Mouse (Mus musculus) ovary, adult 2 months (tissue): ENCODE results near the gene Id1. TPM values are rescaled to one million over a fixed set of nuclear protein-coding genes. Genes with fewer than 3 reads are reported as not detected.

ENCODE experiments used
- polyA plus RNA-seq: library from polyadenylated mRNA; depleted of rRNA; stranded (reverse); fragments of >200 nt; gene quantifications from 2 replicates; pipeline ENCODE4 v1.2.3, GENCODE M21; 2012; rRNA removed

The Id1 gene
- polyA plus RNA-seq = 383 and 402 TPM in 2 replicates

DNA sequence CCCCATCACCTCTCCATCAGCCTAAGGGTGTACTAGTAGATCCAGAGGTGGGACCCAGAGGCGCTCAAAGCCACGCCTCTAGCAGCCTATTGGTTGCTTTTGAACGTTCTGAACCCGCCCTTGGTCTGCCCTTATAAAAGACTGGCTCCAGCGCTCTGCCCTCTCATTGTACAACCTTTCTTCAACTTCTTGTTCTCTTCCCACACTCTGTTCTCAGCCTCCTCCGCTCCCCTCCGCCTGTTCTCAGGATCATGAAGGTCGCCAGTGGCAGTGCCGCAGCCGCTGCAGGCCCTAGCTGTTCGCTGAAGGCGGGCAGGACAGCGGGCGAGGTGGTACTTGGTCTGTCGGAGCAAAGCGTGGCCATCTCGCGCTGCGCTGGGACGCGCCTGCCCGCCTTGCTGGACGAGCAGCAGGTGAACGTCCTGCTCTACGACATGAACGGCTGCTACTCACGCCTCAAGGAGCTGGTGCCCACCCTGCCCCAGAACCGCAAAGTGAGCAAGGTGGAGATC lies at the start of gene Id1:
TSS of gene Id1 (plus strand) at position 162 of the 512 bp plus-strand sequence.

DNA sequence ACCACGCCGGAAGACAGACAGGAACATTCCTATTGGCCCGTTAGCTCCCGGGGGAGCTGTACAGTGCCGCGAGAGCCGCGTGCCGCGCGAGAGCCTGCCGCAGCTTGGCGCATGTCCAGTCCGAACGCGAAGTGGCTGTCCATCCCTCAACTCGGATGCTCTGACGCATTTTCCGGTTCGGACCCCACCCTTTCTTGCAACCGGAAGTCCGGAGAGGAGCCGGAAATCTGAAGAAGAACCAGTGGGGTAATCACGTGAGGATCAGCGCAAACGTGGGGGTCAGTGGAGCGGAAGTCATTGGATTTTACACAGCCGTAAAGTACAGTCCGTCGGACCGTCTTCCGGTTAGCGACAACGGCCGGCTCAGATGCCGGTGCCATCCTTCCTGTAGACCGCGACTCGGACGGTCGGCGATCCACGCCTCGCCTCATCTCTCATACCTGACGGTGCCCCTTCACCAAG lies 49.2 kb upstream of the Id1 start, which contains the start of gene Mcts2:
TSS of gene Mcts2 (plus strand) at position 230 of the 462 bp plus-strand sequence.

DNA sequence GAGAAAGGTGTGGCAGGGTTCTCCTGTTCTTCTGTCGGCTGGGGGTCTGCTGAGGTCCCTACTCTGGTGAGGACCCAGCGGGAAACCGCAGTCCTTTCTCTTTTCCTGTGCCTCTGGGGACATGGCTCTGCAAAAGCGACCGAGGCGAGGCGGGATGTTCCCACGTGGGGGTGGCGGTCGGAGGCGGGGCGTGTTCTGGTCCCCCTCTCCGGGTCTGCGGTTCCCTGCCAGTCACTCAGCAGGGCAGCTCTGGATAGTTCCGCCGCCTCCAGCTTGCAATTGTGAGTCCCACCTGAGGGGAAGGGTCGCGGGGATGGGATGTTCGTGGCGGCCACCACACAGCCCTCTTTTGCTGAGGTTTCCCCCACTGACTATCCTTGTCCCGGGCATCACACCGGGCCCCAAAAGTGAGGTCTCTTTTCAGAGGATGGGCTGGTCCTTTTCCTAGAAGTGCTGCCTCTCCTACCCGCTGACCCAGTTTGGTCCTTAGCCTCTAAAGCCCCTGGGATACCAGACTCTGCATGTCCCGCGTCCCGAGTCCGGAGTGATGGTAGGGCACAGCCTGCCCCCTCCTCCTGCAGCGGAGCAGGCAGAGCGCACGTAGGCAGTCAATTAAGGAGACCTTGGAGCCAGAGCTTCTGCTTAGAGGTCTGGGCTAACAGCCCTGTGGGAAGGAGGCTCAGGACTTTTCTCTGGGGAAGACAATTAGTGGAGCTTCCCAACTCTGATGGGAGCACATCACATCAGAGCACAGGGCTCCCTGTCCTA lies 18.1 kb downstream of the Id1 start, which contains the start of gene Cox4i2:
TSS of gene Cox4i2 (plus strand) at position 230 of the 768 bp plus-strand sequence.

Other genes with a start within 250 kb of the Id1 start
- gene Defb22, start 246.1 kb upstream of the Id1 start, polyA plus RNA-seq = not detected in 2 replicates
- not detected in 2 replicates for gene Defb26, start 224.6 kb upstream of the Id1 start, polyA plus RNA-seq
- gene Defb28, start 218.0 kb upstream of the Id1 start, polyA plus RNA-seq = not detected in 2 replicates
- not detected in 2 replicates for gene Defb29, start 196.2 kb upstream of the Id1 start, polyA plus RNA-seq
- not detected in 2 replicates for gene Gm17416, start 166.9 kb upstream of the Id1 start, polyA plus RNA-seq
- gene Defb21, start 163.5 kb upstream of the Id1 start, polyA plus RNA-seq = not detected in 2 replicates
- gene Defb19, start 155.9 kb upstream of the Id1 start, polyA plus RNA-seq = 39.7 and 66.9 TPM in 2 replicates
- gene Defb45, start 136.9 kb upstream of the Id1 start, polyA plus RNA-seq = not detected in 2 replicates
- gene Defb36, start 131.9 kb upstream of the Id1 start, polyA plus RNA-seq = 0.46 and 0.64 TPM in 2 replicates
- gene Defb25, start 113.2 kb upstream of the Id1 start, polyA plus RNA-seq = 1.7 TPM in 1 of 2 replicates, not detected in the other
- 25.0 and 28.2 TPM in 2 replicates for gene Rem1, start 109.3 kb upstream of the Id1 start, polyA plus RNA-seq
- gene H13, start 66.8 kb upstream of the Id1 start, polyA plus RNA-seq = 330 and 441 TPM in 2 replicates
- 3.7 and 4.2 TPM in 2 replicates for gene Mcts2, start 49.2 kb upstream of the Id1 start, polyA plus RNA-seq
- 6.7 and 9.5 TPM in 2 replicates for gene Cox4i2, start 17.9 kb downstream of the Id1 start, polyA plus RNA-seq
- gene Bcl2l1, start 95.5 kb downstream of the Id1 start, polyA plus RNA-seq = 45.3 and 60.1 TPM in 2 replicates
- gene Tpx2, start 111.7 kb downstream of the Id1 start, polyA plus RNA-seq = 2.6 and 3.6 TPM in 2 replicates
- gene Mylk2, start 175.1 kb downstream of the Id1 start, polyA plus RNA-seq = 0.08 and 0.09 TPM in 2 replicates
- gene Foxs1, start 197.0 kb downstream of the Id1 start, polyA plus RNA-seq = 57.4 and 78.2 TPM in 2 replicates
- 0.59 and 1.1 TPM in 2 replicates for gene Dusp15, start 215.4 kb downstream of the Id1 start, polyA plus RNA-seq
- 3.0 and 4.0 TPM in 2 replicates for gene Ttll9, start 226.2 kb downstream of the Id1 start, polyA plus RNA-seq